Mouse (Mus musculus): ENCODE results near the gene Hist1h2aa.

Hist1h2aa gene

DNA sequence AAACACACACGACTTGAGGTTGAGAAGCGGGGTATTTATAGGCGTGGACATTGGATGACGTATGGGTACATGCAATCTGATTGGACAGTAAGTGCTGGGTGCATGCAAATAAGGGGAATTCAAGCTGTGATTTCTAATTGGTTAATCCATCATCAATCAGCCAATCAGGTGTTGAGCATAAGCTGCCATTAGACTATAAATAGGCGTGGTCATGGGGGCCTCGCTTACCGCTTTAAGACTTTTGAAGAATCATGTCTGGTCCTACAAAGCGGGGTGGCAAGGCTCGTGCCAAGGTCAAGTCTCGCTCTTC, at the start of gene Hist1h2aa:
TSS of gene Hist1h2aa (plus strand) at position 252 of the 310 bp plus-strand sequence.
- DNase-seq (ENCODE audit: low spot score), result no peak

DNA sequence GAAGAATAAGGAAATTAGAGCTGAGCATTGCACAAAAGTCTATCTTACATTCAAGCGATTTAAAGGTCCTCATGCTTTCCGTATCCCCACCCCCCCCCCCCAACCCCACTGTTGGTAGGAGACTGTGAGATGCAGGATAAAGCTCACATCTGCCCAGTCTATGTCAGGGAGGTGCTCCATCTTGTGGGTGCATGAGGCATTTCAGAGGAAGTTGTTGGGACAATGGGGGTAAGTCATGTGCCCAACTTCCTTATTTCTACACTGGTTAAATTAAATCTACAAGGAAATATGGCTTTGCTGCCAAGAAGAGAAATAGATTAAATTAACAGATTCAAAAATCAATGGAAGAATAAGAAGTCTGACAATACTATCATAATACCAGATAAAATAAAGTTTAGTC, 48.7 kb upstream of the Hist1h2aa start:
- DNase-seq (ENCODE audit: low spot score), result no peak

DNA sequence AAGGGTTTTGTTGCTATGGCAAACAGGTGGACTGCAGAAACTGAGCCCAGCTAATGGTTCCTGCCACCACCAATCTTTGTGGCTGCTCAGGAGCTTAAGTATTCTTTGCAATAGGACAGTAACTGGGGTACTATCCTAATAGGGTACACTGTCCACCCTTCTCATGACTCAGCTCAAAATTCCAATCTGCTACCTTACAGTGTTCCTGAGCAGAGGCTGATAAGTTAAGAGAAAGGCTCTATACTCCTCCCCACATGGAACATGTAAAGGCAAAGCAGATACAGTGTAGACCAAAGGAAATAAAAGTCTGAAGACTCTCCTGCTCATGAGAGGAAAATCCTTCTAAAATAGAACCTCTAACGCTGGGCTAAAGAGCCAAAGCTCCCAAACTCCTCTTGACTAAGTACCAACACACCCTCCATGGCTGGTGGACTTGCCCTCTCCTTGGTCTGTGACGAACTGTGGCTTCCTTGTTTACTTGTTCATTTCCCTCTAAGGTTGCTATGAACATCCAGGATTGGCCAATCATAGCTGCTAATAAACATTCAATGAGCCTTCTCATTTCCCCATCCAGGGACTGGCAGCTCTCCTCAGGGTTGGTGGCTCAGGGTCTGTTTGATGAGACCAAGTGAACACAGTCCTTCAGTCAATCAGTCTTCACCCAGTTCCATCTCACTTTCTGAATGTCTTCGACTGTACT, 47.1 kb upstream of the Hist1h2aa start:
- no peak for DNase-seq (ENCODE audit: low spot score)

DNA sequence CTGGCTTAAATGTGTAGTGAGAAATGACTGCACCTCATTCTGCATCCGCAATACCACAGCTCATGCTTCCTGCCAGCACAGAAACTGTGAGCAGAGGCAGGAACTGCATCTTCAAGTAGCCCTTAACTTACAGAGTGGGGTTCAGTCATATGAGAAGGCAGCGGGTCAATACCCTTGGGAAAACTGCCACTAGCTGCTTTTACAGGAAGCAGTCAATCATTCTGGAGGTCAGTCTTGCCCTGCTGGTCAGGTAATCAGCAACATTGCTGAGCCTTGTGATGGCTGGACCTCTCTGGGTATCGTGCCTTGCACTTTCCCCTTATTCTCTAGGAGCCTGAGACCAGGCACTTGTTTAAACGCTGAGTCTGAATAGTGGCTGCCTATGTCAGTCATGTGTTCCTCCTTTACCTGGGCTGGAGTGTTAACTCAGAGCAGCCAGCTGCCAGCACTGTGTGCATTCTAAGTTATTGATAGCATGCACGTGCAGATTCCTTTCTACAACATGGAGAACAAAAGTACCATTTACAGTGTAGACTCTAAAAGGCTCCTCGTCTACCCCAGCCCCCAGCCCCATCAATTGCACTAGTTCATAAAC, 45.2 kb upstream of the Hist1h2aa start:
- no peak for DNase-seq (ENCODE audit: low spot score)

DNA sequence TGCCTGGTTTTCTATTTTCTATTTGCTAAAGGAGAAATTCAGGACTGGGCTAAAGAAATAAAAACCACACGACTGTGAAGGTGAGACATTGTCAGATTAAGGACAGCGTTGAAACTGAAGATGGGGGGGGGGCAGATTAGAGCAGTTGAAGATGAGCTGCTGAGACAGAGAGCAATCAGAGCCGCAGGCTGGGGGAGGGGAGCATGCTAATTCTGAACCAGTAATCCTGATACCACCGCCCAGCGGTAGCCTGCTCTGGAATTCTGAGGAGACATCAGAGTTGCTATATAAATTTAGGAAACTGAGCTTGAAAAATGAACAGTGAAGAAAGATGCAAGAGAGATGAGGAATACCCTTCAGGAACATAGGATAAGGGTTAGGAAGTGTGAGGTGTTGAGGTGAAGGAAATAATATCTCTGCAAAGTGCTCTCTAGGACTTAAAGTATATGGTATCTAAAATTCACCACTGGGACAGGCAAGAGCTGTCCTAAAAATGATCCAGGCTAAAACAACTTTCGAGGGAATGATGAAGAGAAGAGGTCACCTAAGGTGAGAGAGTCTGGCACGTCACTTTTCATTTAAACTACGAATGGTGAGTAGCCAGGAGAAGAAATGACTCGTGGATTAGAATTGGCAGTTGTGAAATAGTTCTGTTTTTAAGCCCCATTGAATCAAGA, 41.5 kb upstream of the Hist1h2aa start:
- DNase-seq (ENCODE audit: low spot score), result no peak

DNA sequence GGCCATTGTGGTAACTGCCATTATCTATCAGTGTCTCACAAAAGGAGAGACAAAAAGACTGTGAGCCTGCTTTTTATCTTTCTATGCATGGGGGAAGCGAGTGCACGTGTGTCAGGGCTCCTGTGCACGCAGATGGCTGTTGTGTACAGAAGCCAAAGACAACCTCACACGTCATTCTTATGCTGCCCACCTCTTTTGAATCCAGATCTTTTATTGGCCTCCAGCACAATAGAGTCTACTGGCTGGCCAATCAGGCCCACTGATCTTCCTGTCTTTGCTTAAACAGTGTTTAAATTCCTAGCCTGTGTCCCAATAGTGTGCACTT, 41.0 kb upstream of the Hist1h2aa start:
- DNase-seq (ENCODE audit: low spot score), result no peak

DNA sequence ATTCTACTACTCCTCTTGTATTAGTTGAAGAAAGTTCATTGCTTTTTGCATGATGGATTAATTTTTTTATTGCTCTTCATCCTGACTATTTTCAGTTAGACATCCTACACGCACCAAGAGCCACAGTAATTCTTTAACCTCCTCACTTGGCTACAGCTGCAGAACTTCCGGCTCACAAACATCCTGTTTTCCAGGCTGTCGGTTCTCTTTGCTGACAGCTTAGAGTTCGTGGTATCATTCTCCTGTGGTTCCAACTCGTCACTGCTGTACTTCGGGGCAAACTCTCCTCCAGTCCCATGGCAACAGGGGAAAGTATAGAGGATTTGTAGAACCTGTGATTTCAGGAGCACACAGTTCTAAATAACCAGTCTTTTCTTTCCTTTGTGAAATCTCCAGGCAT, 36.0 kb upstream of the Hist1h2aa start:
- DNase-seq (ENCODE audit: low spot score), result no peak

DNA sequence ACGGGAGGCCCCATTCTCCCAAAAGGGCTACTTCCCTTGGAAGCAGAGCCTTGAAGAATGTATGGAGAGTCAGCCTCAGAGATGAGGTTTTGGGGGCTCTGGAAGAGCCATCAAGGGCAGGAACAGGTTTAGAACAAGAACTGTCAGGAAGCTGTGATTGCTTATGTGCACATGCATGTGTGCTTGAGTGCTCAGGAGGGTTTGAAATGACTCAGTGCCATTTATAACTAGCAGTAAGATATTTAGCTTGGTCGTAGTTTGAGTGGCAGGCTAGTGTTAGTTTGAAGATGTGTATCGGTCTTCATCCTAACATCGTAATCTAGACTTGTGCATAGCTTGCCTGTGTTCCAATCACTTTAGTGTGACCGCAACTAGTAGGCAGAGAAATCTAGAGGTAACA, 27.4 kb upstream of the Hist1h2aa start:
- no peak for DNase-seq (ENCODE audit: low spot score)

DNA sequence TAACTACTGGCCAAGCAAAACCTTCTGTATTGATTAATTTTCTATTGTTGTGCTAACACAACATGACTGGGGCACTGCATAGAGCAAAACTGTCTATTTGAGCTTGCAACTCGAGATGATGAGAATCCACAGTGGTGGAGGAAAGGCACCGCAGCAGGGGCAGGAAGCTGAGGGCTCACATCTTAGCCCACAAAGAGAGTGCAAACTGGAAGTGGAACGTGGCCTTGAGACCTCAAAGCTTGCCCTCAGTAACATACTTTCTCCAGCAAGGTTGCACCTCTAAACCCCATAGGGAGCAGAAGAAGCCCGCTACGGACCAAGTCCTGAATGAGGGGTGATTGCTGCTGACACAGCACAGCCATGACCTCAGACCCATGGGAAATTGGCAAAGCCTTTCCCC, 24.1 kb upstream of the Hist1h2aa start:
- DNase-seq (ENCODE audit: low spot score), result no peak

DNA sequence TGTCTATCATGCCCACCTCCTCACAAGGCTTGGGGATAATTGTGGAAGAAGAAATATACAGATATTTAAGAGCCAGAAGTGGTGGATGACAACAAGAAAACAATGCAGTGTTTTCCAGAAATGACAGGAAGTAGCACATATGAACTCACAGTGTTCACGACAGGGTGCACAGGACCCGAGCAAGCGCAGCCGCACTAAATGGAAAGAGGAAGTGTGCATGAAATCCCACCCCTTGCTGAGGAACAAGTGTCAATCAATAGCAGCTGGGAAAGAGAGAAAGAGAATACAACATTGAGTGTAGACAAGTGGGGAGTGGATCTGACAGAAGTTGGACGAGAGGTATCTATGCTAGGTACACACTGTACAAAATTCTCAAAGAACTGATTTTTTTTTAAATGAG, 22.9 kb upstream of the Hist1h2aa start:
- DNase-seq (ENCODE audit: low spot score), result no peak

DNA sequence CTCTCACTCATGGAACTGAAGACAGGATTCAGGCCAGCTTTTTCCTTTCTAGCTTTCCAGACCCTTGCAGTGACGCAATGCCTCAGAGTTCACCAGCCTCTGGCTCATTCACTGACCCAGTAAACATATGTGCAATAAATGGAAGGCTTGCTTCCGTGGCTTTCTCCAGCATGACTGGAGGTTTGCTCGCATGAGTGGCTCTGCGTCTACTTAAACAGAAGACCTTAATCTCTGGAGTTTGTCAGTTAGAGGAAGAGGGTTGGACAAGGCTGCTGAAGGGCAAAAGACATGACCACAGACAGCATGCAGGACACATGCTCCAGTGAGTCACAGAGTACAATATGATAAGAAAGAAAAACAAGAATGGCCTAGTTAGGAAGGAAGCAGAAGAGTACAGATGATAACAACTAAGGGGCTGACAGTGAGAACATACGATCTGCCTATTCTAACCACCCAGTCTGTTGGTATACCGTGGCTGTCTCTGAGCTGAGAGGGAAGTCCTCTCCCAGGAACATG, 20.4 kb upstream of the Hist1h2aa start:
- DNase-seq (ENCODE audit: low spot score), result no peak

DNA sequence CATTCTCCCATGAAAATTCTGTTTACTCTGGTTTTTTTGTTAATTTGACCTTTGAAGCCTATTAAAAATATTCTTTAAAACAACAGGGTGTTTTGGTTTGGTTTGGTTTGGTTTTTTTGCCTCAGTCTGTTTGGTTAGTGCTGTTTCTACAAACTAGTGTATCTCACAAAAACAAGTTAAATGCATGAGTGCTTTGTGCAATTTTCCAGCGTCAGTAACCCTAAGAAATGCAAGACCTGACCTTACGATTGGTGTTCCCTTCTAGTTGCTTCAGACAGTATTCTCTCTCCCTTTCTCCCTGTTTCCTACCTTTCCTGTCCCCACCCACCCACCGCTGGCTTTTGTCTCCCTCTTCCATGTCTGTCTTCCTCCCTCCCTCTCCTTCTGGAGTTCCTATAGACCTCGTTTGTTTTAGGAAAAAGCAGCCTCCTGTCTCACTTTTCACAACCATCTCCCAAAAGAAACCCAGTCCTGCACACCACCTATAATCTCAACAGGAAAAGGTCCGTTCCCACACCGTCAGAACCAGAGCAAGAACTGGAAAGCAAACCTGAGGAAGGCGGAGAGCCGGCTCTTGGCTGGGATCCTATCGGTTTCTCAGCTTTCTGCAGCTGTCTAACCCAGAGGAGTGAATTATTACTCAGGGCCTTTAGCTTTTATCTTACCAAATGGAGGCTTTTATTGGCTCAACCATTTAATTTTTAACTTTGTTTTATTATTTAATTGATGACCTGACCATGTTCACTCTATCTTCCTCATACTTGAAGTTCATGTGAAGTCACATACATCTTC, 19.7 kb upstream of the Hist1h2aa start, which contains the start of gene Slc17a4:
TSS of gene Slc17a4 (minus strand) at position 634 of the 792 bp plus-strand sequence.
- no peak for DNase-seq (ENCODE audit: low spot score)

DNA sequence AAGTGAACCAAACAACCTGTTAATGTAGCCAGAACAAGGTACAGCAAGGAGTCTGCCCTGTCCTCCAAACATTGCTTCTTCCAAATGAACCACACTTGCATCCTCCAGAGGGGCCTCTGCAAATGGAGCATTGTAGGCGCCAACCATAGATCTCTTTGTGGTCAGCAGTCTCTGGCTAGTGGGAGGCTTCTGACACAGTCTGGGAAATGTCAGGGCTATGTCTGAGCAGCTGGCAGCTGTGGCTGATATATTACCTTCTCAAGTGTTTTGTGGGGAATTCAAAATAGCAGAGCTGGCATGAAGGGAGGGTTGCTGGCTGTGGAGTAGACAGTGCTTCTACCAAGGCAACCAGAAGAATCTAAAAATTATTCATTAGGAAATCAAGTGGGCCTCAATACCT, 18.1 kb upstream of the Hist1h2aa start:
- no peak for DNase-seq (ENCODE audit: low spot score)

DNA sequence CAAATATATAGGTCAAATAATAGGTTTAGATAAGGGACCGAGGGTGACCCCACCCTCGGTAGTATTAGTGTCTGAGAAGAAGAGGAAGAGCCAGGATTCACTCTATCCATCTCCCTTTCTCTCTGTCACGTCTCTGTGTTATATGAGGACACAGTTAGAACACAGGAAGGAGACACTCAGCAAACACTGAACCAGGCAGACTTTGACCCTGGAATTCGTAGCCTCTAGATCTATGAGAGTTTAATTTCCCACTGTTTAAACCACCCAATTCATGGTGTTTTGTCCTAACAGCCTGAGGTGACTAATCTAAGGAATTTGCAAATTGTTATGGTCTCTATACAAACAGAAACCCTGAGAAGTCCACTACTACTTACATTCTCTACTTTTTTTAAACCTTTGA, 16.6 kb upstream of the Hist1h2aa start:
- DNase-seq (ENCODE audit: low spot score), result no peak

DNA sequence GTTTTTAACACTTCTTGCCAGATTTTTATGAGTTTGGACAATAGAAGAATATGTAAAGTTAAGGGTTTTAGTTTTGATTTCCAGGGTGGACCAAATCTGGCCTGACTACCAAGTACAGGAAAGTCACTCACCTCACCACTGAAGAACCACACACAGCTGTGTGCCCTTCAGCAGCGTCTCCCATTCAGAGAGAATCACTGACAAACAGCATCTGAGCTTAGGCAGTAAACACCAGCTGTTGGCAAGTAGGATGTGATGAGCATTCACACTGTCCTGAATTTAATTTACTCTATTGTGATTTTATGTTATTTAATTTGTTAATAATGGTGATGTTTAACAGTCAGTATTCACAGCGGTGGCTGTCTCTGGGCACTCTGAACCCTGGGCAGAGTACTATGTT, 8.5 kb upstream of the Hist1h2aa start:
- DNase-seq (ENCODE audit: low spot score), result no peak

DNA sequence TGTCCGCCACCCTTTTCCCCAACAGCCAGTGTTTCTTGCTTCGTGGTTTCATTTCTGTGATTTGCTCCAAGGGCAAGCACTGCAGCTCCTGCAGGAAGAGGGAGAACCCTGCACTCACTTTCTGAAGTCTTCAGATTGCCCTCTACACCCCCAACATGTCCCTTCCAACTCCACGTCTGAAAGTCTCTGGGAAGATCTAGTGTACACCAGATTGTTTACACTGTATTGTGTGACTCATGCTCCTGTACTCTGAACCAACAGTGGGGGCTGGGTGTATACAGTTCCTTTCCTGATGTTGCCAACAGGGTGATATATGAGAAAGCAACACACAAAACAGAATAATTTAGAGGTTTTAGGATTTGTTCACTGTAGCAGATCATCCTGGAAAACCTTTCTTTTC, 5.6 kb upstream of the Hist1h2aa start:
- peak; percentile 30 for DNase-seq (ENCODE audit: low spot score)

DNA sequence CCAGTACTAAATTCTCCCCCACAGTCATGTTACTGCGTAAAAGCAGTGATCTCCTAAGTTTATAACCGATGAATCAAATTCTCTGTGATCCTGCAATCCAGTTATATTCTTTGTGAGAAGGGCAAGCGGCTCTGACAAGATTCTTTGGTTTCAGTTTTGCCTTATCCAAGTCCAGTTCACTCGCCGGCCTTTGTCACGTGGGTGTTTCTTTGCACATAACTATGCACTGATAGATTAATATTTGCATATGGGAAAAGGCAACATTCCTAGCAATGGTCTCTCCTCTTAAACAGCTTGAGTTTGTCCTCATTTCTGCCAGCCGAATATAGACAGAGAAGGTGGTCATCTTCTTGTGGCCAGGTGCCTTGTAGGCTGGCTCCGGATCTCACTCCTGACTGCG, 3.8 kb upstream of the Hist1h2aa start:
- DNase-seq (ENCODE audit: low spot score), result no peak

DNA sequence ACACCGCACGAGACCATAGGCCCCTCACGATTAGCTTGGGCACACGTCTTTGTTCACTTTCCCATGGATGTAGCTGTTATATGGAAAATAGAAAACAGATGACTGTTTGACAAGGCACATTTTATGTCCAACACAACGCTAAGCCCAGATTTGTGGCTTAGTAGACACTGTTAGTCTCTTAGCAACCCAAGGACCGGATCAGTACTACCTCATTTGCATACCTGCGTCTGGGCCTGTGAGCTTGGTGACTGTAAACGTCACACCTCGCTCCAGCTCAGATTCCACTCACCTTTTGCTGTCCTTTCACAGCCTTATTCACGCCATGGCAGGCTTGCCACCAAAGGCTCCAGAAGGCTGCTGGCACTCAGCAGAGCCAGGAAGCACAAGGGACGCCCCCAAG, 3.4 kb upstream of the Hist1h2aa start:
- no peak for DNase-seq (ENCODE audit: low spot score)

DNA sequence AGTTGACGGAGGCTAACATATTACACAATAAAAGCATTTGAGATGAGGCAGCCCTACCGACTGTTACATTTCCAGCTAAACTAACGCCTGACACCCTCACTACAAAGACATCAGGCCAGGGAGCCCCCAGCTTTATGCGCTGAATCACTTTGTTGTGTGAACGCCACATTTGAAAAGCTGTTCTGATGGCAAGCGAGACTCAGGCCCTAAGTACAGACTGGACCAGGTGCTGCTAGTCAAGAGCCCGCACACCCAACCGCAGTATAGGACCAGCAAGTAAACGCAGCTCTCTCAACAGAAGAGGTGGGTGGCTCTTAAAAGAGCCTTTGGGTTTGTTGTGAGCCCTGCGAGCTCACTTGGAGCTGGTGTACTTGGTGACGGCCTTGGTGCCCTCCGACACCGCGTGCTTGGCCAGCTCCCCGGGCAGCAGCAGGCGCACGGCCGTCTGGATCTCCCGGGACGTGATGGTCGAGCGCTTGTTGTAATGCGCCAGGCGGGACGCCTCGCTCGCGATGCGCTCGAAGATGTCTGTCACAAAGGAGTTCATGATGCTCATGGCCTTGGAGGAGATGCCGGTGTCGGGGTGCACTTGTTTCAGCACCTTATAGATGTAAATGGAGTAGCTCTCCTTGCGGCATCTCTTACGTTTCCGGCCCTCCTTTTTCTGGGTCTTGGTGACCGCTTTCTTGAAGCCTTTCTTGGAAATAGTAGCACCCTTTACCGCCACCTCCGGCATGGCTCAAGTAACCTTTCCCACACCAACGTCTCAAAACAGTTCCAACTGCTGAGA, 646 bp upstream of the Hist1h2aa start, which contains the start of gene Hist1h2ba:
TSS of gene Hist1h2ba (minus strand) at position 736 of the 790 bp plus-strand sequence.
- no peak for DNase-seq (ENCODE audit: low spot score)

DNA sequence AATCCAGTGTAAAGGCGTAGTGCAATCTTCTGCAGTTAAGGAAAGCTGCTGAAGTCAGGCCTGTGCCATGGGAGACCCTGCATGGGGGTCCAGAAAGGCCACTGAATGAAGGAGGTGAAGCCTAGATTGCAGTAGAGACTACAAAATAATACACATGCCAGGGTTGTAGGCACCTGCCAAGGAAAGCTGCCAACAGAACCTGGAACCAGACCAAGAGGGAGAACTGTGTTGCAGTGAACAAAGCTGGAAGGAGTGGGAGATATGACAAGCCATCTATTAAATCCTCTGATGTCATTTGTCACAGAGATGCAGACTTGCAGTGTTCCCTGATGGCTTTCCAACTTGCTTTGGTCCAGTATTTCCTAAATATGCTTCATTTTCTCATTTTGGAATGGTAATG, 4.4 kb downstream of the Hist1h2aa start:
- no peak for DNase-seq (ENCODE audit: low spot score)

DNA sequence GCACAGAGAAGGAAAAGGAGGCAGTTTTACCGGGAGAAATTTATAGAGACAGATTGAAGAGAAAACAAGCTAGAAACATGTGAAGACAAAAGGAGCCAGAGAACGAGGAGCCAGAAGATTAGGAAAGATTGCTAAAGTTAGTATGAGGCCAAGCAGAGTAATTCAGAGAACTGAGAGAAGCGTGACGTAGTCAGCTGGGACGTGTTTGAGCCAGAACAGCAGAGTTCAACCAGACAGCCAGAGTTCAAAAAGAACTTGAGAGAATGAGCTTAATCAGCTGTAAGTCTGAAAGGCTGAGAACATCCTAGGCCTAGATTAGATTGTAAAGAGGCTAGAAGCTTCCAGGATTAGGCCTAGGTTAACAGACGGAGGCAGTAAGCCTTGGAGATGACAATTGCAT, 6.0 kb downstream of the Hist1h2aa start:
- no peak for DNase-seq (ENCODE audit: low spot score)

DNA sequence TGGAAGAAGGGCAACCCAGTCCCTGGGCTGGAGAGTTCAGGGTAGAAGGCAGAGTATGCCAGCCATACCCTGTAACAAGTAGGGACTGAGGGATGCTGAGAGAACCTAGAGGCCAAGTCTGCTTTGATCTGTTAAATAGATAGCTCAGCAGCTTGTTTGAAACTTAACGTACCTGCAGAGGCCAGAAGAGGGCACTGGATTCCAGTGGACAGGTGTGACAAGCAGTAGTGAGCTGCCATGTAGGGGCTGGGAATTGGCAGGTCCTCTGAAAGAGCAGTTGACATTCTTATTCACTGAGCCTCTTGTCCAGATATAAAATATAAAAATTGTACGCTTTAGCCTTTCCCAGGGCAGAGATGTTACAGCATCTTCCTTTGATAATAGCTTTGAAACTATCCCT, 8.6 kb downstream of the Hist1h2aa start:
- DNase-seq (ENCODE audit: low spot score), result no peak
